Mouse (Mus musculus) CD4-positive helper T cell, adult 2 months (primary cell): Measurements from ENCODE around the gene Impg1.

Experiments
- DNase-seq: peaks from one replicate; pipeline ENCODE4 v3.0.0-alpha.2; 2012; ENCODE audit warnings: low read depth, missing footprints, low spot score

Impg1 gene

GRCm38 (mm10) chr9:80465381-80465780 lies at the start of gene Impg1:
TSS of gene Impg1 (minus strand) at chr9:80465481.
- no peak for DNase-seq

GRCm38 (mm10) chr9:80509464-80510153 lies 44.3 kb upstream of the Impg1 start:
- DNase-seq = no peak

GRCm38 (mm10) chr9:80504496-80505012 lies 39.3 kb upstream of the Impg1 start:
- no peak for DNase-seq

GRCm38 (mm10) chr9:80491591-80491990 lies 26.3 kb upstream of the Impg1 start:
- no peak for DNase-seq

- DNase-seq = no peak
Observed at GRCm38 (mm10) chr9:80460420-80460819, 4.9 kb downstream of the Impg1 start.

- DNase-seq = no peak
Observed at GRCm38 (mm10) chr9:80450467-80451261, 14.6 kb downstream of the Impg1 start.

GRCm38 (mm10) chr9:80441096-80441710 lies 24.1 kb downstream of the Impg1 start:
- DNase-seq = no peak

- no peak for DNase-seq
Observed at GRCm38 (mm10) chr9:80391404-80391803, 73.9 kb downstream of the Impg1 start.

GRCm38 (mm10) chr9:80391002-80391401 lies 74.3 kb downstream of the Impg1 start:
- DNase-seq = no peak

GRCm38 (mm10) chr9:80387890-80388289 lies 77.4 kb downstream of the Impg1 start:
- no peak for DNase-seq

- DNase-seq = no peak
Observed at GRCm38 (mm10) chr9:80386492-80386891, 78.8 kb downstream of the Impg1 start.

GRCm38 (mm10) chr9:80386000-80386399 lies 79.3 kb downstream of the Impg1 start:
- peak; percentile 36 for DNase-seq

- no peak for DNase-seq
Observed at GRCm38 (mm10) chr9:80382711-80383110, 82.6 kb downstream of the Impg1 start.

- no peak for DNase-seq
Observed at GRCm38 (mm10) chr9:80380078-80380645, 85.1 kb downstream of the Impg1 start.

- no peak for DNase-seq
Observed at GRCm38 (mm10) chr9:80374100-80374499, 91.2 kb downstream of the Impg1 start.

- no peak for DNase-seq
Observed at GRCm38 (mm10) chr9:80373304-80373739, 92.0 kb downstream of the Impg1 start.

GRCm38 (mm10) chr9:80368636-80369035 lies 96.6 kb downstream of the Impg1 start:
- DNase-seq = no peak

- no peak for DNase-seq
Observed at GRCm38 (mm10) chr9:80367520-80368204, 97.6 kb downstream of the Impg1 start.

GRCm38 (mm10) chr9:80360063-80360462 lies 105.2 kb downstream of the Impg1 start:
- DNase-seq = no peak

- DNase-seq = no peak
Observed at GRCm38 (mm10) chr9:80351678-80352331, 113.5 kb downstream of the Impg1 start.

- no peak for DNase-seq
Observed at GRCm38 (mm10) chr9:80351295-80351677, 114.0 kb downstream of the Impg1 start.
